Mouse (Mus musculus) spleen, adult 2 months (tissue): ENCODE measurements at regions not wholly inside any gene's neighbourhood (a gene's known extent, or its start where the extent isn't known, plus 50 kb on each side); places are given as distances from the start of the nearest gene placed in this dataset.
"Not testable (repeated sequence)": the region's sequence is repeated elsewhere in the genome, so short reads cannot be mapped to it uniquely, and the experiment has no call there.

Source experiments
- DNase-seq, 2 experiments: peaks; one replicate each; pipeline versions ENCODE4 v3.0.0 to v3.0.0-alpha.2; 2012 to 2021; ENCODE audit warnings: low spot score in 2 of 2, low read depth in 1 of 2
- H3K27ac ChIP-seq: fragments of 200-500 bp; 2 replicates; pipeline ENCODE4 v1.5.1; 2012; ENCODE audit warnings: low read length, inconsistent platforms; ENCODE audit not compliant: insufficient read depth
- H3K27me3 ChIP-seq: fragments of 200-500 bp; 2 replicates; pipeline ENCODE4 v1.6.1; 2012; ENCODE audit warnings: mild to moderate bottlenecking, moderate library complexity, low read length, inconsistent platforms; ENCODE audit not compliant: control insufficient read depth, insufficient read depth
- H3K36me3 ChIP-seq: fragments of 200-500 bp; 2 replicates; pipeline ENCODE4 v1.6.1; 2012; ENCODE audit warnings: mild to moderate bottlenecking, low read length, inconsistent platforms; ENCODE audit not compliant: control insufficient read depth, insufficient read depth
- H3K4me1 ChIP-seq: fragments of 200-500 bp; 2 replicates; pipeline ENCODE4 v1.6.1; 2011; ENCODE audit warnings: inconsistent platforms; ENCODE audit not compliant: control insufficient read depth, insufficient read depth, insufficient read length
- H3K4me3 ChIP-seq: fragments of 200-500 bp; 2 replicates; pipeline ENCODE4 v1.5.1; 2011; ENCODE audit warnings: mild to moderate bottlenecking, inconsistent platforms; ENCODE audit not compliant: insufficient read depth, insufficient read length; ENCODE audit errors: extremely low read depth
- CTCF ChIP-seq: fragments of 200-500 bp; IDR thresholded peaks from 2 replicates; pipeline ENCODE4 v1.5.1; 2011; ENCODE audit warnings: mild to moderate bottlenecking, inconsistent platforms; ENCODE audit not compliant: insufficient read depth, insufficient read length, insufficient replicate concordance; ENCODE audit errors: extremely low read depth
- POLR2A ChIP-seq: fragments of 200-500 bp; IDR thresholded peaks from 2 replicates; pipeline ENCODE4 v1.6.1; 2011; ENCODE audit warnings: low read depth, low read length, inconsistent platforms
- WGBS: fragments of 180-500 bp; shearing (Covaris S2); methylation state at CpG from one replicate; pipeline ENCODE4 v1.1.7; 2018; 5-methylcytosine and 5-hydroxymethylcytosine counted together

DNA sequence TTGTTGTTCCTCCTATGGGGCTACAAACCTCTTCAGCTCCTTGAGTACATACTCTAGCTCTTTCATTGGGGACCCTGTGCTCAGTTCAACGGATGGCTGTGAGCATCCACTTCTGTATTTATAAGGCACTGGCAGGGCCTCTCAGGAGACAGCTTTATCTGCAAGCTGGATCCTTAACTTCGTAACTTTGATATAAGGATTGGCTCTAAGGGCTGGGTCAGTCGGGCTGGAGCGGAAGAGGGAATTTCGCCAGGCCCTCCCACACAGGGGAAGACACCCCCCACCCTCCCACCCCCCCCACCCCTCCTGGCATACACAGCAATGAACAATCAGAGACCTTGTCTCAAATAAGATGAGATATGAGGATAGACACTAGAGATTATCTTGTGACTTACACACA, 304.3 kb upstream of the Chordc1 start:
- TF ChIP-seq POLR2A (no peak), CTCF (no peak)
- DNase-seq = peak; percentile 10 to 47
- Histone ChIP-seq H3K36me3 (no peaks in the 10 kb centered on the region), H3K27me3 (no peaks in the 10 kb centered on the region), H3K4me3 (no peak overlapping the region), H3K27ac (no peak overlapping the region), H3K4me1 (no peaks in the 10 kb centered on the region)
- WGBS = 76% methylated on average over 5 of the region's 5 CpGs

DNA sequence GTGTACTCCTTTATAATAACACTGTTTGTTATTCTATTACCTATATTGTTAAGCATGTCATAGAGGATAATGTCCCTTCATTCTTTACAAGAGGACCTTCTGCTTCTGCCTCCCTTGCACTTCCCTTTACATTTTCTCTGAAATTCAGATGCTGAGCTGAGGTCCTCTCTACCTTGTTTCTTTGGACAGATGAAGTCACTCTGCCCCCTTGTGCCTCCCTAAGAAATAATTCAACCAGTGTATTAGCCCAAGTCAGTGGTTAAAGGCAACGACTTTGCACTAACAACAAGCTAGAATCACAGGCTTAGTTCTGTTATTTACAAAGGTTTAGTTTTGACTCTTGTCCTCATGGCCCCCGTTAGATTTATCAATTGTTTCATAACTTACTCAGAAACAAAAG, 289.4 kb upstream of the Chordc1 start:
- Histone ChIP-seq H3K27me3 (no peaks in the 10 kb centered on the region), H3K4me1 (no peaks in the 10 kb centered on the region), H3K36me3 (no peaks in the 10 kb centered on the region), H3K4me3 (no peak overlapping the region), H3K27ac (no peak overlapping the region)
- DNase-seq = no peak
- TF ChIP-seq POLR2A = no peak
- no peak for TF ChIP-seq CTCF
- WGBS = 56% methylated on average over 2 of the region's 2 CpGs

DNA sequence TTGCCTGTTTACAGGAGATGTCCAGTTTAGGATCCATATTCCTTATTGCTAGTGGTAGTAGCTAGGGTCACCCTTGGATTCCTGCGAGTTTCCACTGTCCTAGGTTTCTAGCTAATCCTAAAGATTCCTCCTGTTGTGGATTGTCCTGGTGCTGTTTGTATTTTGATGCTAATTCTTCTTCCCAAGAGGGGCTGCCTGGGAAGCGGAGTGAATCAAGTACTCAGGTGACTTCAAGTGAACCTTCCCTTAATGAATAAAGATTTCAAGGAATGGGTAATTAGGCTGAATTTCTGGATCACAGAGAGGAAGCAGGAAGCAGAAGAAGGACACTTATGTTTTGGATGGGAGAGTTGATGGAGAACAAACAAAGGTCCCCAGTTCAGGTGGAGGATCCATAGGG, 250.6 kb upstream of the Chordc1 start:
- Histone ChIP-seq H3K4me3 (no peak overlapping the region), H3K27me3 (no peaks in the 10 kb centered on the region), H3K36me3 (no peaks in the 10 kb centered on the region), H3K4me1 (no peaks in the 10 kb centered on the region), H3K27ac (no peak overlapping the region)
- WGBS = 61% methylated on average over 2 of the region's 2 CpGs
- no peak for DNase-seq
- TF ChIP-seq CTCF (no peak), POLR2A (no peak)

DNA sequence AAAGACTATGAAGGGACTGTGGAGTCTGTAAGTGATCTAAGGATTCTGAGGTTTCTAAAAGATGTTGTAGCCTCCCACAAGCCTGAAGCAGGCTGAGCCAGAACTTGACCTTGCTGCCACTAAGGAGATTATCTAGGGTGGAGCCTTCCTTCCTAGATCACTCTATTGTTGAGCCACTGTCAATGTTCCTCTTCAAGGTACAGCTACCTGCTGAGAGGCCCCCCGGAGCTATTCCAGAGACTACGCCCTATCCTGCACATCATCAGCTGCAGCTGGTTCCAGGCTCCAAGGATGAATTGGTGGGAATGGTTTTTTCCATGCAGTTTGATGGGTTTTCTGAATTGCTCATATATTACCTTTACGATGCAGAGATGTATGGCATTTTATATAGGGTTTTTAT, 249.3 kb upstream of the Chordc1 start:
- WGBS = 86% methylated on average over 3 of the region's 3 CpGs
- not testable (repeated sequence) for H3K27me3 ChIP-seq, H3K36me3 ChIP-seq, H3K4me1 ChIP-seq, H3K4me3 ChIP-seq, H3K27ac ChIP-seq, DNase-seq

DNA sequence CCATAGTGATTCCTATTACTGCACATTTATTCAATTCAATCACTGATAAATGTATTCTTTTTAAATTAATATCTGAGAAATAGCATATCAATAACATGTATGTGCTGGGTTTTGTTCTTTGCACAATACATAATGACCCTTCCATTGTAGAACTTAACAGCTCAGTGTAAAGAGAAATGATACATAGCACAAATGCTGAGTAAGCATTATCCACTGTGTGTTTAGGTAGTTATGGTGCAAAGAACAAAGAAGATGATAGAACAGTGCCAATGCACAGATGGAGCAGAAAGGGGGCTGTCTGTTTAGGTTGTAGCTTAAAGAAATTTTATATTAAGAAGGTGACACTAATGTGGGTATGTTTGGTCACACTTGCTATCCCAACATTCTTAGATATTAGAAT, 215.0 kb upstream of the Chordc1 start:
- DNase-seq = no peak
- TF ChIP-seq CTCF = no peak
- no peak for TF ChIP-seq POLR2A
- no peaks in the 10 kb centered on the region for H3K36me3 ChIP-seq
- no peaks in the 10 kb centered on the region for H3K4me1 ChIP-seq
- no peak overlapping the region for H3K27ac ChIP-seq
- H3K4me3 ChIP-seq = no peak overlapping the region
- H3K27me3 ChIP-seq = no peaks in the 10 kb centered on the region

DNA sequence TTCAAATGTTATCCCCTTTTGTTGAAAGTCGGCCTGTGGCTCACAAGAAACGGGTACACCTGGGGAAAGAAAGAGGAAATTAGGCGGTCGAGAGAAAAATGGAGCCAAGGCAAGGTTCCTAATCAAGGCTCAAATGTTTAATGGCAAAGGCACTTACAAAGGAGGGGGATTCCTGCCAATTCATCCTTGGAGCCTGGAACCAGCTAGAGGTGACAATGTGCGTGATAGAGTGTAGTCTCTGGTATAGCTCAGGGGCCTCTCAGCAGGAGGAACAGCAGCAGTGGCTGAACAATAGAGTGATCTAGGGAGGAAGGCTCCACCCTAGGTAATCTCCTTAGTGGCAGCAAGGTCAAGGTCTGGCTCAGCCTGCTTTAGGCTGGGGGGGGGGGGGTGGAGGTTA, 213.5 kb upstream of the Chordc1 start:
- H3K36me3 ChIP-seq, DNase-seq, H3K4me3 ChIP-seq, H3K4me1 ChIP-seq, H3K27ac ChIP-seq, H3K27me3 ChIP-seq: not testable (repeated sequence)
- WGBS = 85% methylated on average over 5 of the region's 5 CpGs

DNA sequence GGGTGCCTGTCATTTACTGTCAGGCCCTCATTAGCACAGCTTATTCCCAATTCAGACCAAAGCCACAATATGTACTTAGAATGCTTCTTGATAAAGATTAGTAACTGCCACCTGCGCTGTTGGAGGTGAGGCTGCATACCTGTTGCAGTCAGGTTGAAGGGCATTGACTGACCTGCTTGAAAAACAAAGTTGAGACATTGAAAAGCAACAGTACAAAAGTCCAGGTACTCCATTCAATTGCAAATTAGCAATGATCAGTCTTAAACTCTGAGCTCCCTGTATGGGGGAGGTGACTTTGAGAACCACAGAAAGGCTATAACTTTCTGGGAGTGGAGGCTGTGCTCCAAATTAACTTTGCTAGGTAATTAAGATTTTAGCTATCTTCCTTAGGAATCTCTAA, 212.8 kb upstream of the Chordc1 start:
- H3K27ac ChIP-seq, H3K36me3 ChIP-seq, H3K4me1 ChIP-seq, H3K4me3 ChIP-seq, DNase-seq, H3K27me3 ChIP-seq: not testable (repeated sequence)
- 78% methylated on average over 1 of the region's 1 CpGs for WGBS
